Mouse (Mus musculus) bone marrow macrophage, adult 2 months (primary cell): Measurements from ENCODE around the gene Slc35e3.

Experiments
- CTCF ChIP-seq: IDR thresholded peaks from 2 replicates; pipeline ENCODE4 v1.5.1; 2012; ENCODE audit warnings: low read depth, mild to moderate bottlenecking, low read length, moderate library complexity
- POLR2A ChIP-seq: IDR thresholded peaks from 2 replicates; pipeline ENCODE4 v1.6.1; 2012; ENCODE audit warnings: mild to moderate bottlenecking, low read depth, low read length, borderline replicate concordance

GRCm38 (mm10) chr10:117792141-117793091 lies 46.3 kb upstream of the Slc35e3 start, which contains the start of gene Nup107:
- TF ChIP-seq POLR2A: no peak
- no peak for TF ChIP-seq CTCF
